Mouse (Mus musculus) forebrain, embryonic 14.5 days (tissue): ENCODE data around the gene Slc25a22. TPM values are rescaled to one million over a fixed set of nuclear protein-coding genes. Genes with fewer than 3 reads are reported as not detected.

Experiments used
- ATAC-seq: fragments of 200-750 bp; cut with Nextera tagmentation; 2 replicates; pipeline ENCODE4 v1.8.0; 2017; ENCODE audit warnings: mild to moderate bottlenecking, moderate library complexity
- DNase-seq: peaks from one replicate; pipeline ENCODE4 v3.0.0-alpha.2; 2015; ENCODE audit warnings: low spot score
- H3K27ac ChIP-seq: fragments of 300-500 bp; sonication (generic); 2 replicates; pipeline ENCODE4 v1.5.1; 2014; ENCODE audit warnings: low read depth, mild to moderate bottlenecking, control low read depth, low read length, moderate library complexity
- H3K27me3 ChIP-seq: fragments of 300-500 bp; sonication (generic); replicated peaks from 2 replicates; pipeline ENCODE4 v1.6.1; 2014; ENCODE audit warnings: low read length, control low read depth, mixed read lengths; ENCODE audit not compliant: control insufficient read depth, insufficient read depth
- H3K36me3 ChIP-seq: fragments of 300-500 bp; sonication (generic); 2 replicates; pipeline ENCODE4 v1.6.1; 2014; ENCODE audit warnings: low read length, control low read depth; ENCODE audit not compliant: control insufficient read depth, insufficient read depth
- H3K4me1 ChIP-seq: fragments of 300-500 bp; sonication (generic); 2 replicates; pipeline ENCODE4 v1.6.1; 2014; ENCODE audit warnings: antibody characterized with exemption, low read length, control low read depth; ENCODE audit not compliant: control insufficient read depth, insufficient read depth
- H3K4me2 ChIP-seq: fragments of 300-500 bp; sonication (generic); 2 replicates; pipeline ENCODE4 v1.6.1; 2014; ENCODE audit warnings: mild to moderate bottlenecking, control low read depth, low read length
- H3K4me3 ChIP-seq: fragments of 300-500 bp; sonication (generic); 2 replicates; pipeline ENCODE4 v1.5.1; 2014; ENCODE audit warnings: low read depth, low read length, control low read depth
- H3K9ac ChIP-seq: fragments of 300-500 bp; sonication (generic); 2 replicates; pipeline ENCODE4 v1.6.1; 2014; ENCODE audit warnings: mild to moderate bottlenecking, low read length, control low read depth, moderate library complexity
- H3K9me3 ChIP-seq: fragments of 300-500 bp; sonication (generic); replicated peaks from 2 replicates; pipeline ENCODE4 v1.6.1; 2016; ENCODE audit warnings: low read length, control low read depth, mixed read lengths; ENCODE audit not compliant: control insufficient read depth
- WGBS: fragments of 180-500 bp; shearing (Covaris S2); extraction: QIAGEN DNeasy Blood & Tissue Kit; methylation state at CpG from one replicate; pipeline ENCODE4 v1.1.7; 2014; 5-methylcytosine and 5-hydroxymethylcytosine counted together
- polyA plus RNA-seq: library from polyadenylated mRNA; unstranded; fragments of >200 nt; fragmentation: Nextera tagmentation; extraction: Ambion mirVana; gene quantifications from 2 replicates; pipeline ENCODE4 v1.2.1, GENCODE M21; 2014

Gene Slc25a22
- polyA plus RNA-seq, 1 experiment from 2014 or later, result 56.0 TPM

GRCm38 (mm10) chr7:141475011-141475804 lies 37.5 kb upstream of the Slc25a22 start, which contains the start of the genes Polr2l and Tspan4:
Polr2l (minus strand) TSS chr7:141475132.
Tspan4 (plus strand) TSS chr7:141475240.
- H3K4me1 ChIP-seq, result peaks cover 8% of the 10 kb centered on the region
- WGBS, result 1% methylated on average over 86 of the region's 87 CpGs

GRCm38 (mm10) chr7:141474160-141474559 lies 36.5 kb upstream of the Slc25a22 start:
- Histone ChIP-seq H3K27ac (no peak overlapping the region), H3K27me3 (no peaks in the 10 kb centered on the region), H3K36me3 (peaks cover 31% of the 10 kb centered on the region), H3K4me3 (peak overlapping the region; percentile 67), H3K4me1 (peaks cover 13% of the 10 kb centered on the region), H3K9me3 (no peaks in the 10 kb centered on the region), H3K9ac (peak overlapping the region; percentile 87), H3K4me2 (peak overlapping the region; percentile 88)
- 7% methylated on average over 5 of the region's 5 CpGs for WGBS
- no peak for DNase-seq
- ATAC-seq, result no peak

More at GRCm38 (mm10) chr7:141475011-141475804, 37.5 kb upstream of the Slc25a22 start, which contains the start of the genes Polr2l and Tspan4:
- ATAC-seq (peak; percentile 90), DNase-seq (peak; percentile 91)
- Histone ChIP-seq H3K36me3 (peaks cover 25% of the 10 kb centered on the region), H3K27ac (peak within 1 kb of the TSS; percentile 83), H3K9me3 (no peaks in the 10 kb centered on the region), H3K4me3 (peak within 1 kb of the TSS; percentile 67), H3K9ac (peak within 1 kb of the TSS; percentile 87), H3K4me2 (peak within 1 kb of the TSS; percentile 88), H3K27me3 (no peaks in the 10 kb centered on the region)

GRCm38 (mm10) chr7:141472763-141473162 lies 35.1 kb upstream of the Slc25a22 start:
- Histone ChIP-seq H3K4me3 (no peak overlapping the region), H3K4me1 (peaks cover 25% of the 10 kb centered on the region), H3K9ac (no peak overlapping the region), H3K27me3 (no peaks in the 10 kb centered on the region), H3K27ac (no peak overlapping the region), H3K4me2 (no peak overlapping the region), H3K9me3 (no peaks in the 10 kb centered on the region), H3K36me3 (peaks cover 31% of the 10 kb centered on the region)
- ATAC-seq (no peak), DNase-seq (no peak)
- WGBS, result 91% methylated on average over 6 of the region's 6 CpGs

GRCm38 (mm10) chr7:141472226-141472625 lies 34.5 kb upstream of the Slc25a22 start:
- H3K27me3 ChIP-seq, result no peaks in the 10 kb centered on the region
- DNase-seq, result no peak
- no peaks in the 10 kb centered on the region for H3K9me3 ChIP-seq
- H3K27ac ChIP-seq, result no peak overlapping the region
- peaks cover 25% of the 10 kb centered on the region for H3K4me1 ChIP-seq
- no peak overlapping the region for H3K4me3 ChIP-seq
- no peak overlapping the region for H3K4me2 ChIP-seq
- no peak for ATAC-seq
- H3K9ac ChIP-seq, result no peak overlapping the region
- WGBS, result 80% methylated on average over 6 of the region's 6 CpGs
- peaks cover 31% of the 10 kb centered on the region for H3K36me3 ChIP-seq

- 85% methylated on average over 1 of the region's 1 CpGs for WGBS
- no peak overlapping the region for H3K4me2 ChIP-seq
- no peak overlapping the region for H3K9ac ChIP-seq
- H3K27ac ChIP-seq, result no peak overlapping the region
- peaks cover 31% of the 10 kb centered on the region for H3K36me3 ChIP-seq
- H3K4me3 ChIP-seq, result no peak overlapping the region
- no peaks in the 10 kb centered on the region for H3K9me3 ChIP-seq
- H3K27me3 ChIP-seq, result 0 out of 2 replicates have a peak, but pooled peaks cover 4% of the 10 kb centered on the region
- ATAC-seq (no peak), DNase-seq (no peak)
- H3K4me1 ChIP-seq, result peaks cover 25% of the 10 kb centered on the region
Measured at GRCm38 (mm10) chr7:141471236-141471635, 33.5 kb upstream of the Slc25a22 start.

GRCm38 (mm10) chr7:141470637-141470944 lies 32.9 kb upstream of the Slc25a22 start:
- H3K27me3 ChIP-seq, result peaks cover 10% of the 10 kb centered on the region
- H3K4me3 ChIP-seq, result no peak overlapping the region
- H3K9me3 ChIP-seq, result no peaks in the 10 kb centered on the region
- DNase-seq (no peak), ATAC-seq (no peak)
- peaks cover 31% of the 10 kb centered on the region for H3K36me3 ChIP-seq
- WGBS, result 94% methylated on average over 10 of the region's 10 CpGs
- no peak overlapping the region for H3K4me2 ChIP-seq
- peaks cover 25% of the 10 kb centered on the region for H3K4me1 ChIP-seq
- H3K9ac ChIP-seq, result no peak overlapping the region
- H3K27ac ChIP-seq, result no peak overlapping the region

GRCm38 (mm10) chr7:141469901-141470636 lies 32.4 kb upstream of the Slc25a22 start:
- 90% methylated on average over 18 of the region's 18 CpGs for WGBS
- H3K9ac ChIP-seq, result no peak overlapping the region; the same call in 1 of the 2 replicates
- no peak for DNase-seq
- no peak overlapping the region; the same call in 1 of the 2 replicates for H3K4me2 ChIP-seq
- no peak overlapping the region for H3K27ac ChIP-seq
- ATAC-seq, result no peak
- H3K36me3 ChIP-seq, result peaks cover 31% of the 10 kb centered on the region
- H3K9me3 ChIP-seq, result no peaks in the 10 kb centered on the region
- H3K4me3 ChIP-seq, result no peak overlapping the region
- peaks cover 15% of the 10 kb centered on the region for H3K27me3 ChIP-seq
- H3K4me1 ChIP-seq, result peaks cover 25% of the 10 kb centered on the region

- WGBS, result 81% methylated on average over 6 of the region's 6 CpGs
- H3K4me1 ChIP-seq, result peaks cover 24% of the 10 kb centered on the region
- peak overlapping the region; percentile 57 for H3K4me3 ChIP-seq
- no peak for DNase-seq
- no peaks in the 10 kb centered on the region for H3K9me3 ChIP-seq
- H3K27ac ChIP-seq, result peak overlapping the region; percentile 85; the same call in 1 of the 2 replicates
- ATAC-seq, result no peak
- H3K9ac ChIP-seq, result peak overlapping the region; percentile 75
- H3K27me3 ChIP-seq, result peaks cover 22% of the 10 kb centered on the region
- peak overlapping the region; percentile 75 for H3K4me2 ChIP-seq
- peaks cover 31% of the 10 kb centered on the region for H3K36me3 ChIP-seq
Measured at GRCm38 (mm10) chr7:141469352-141469751, 31.7 kb upstream of the Slc25a22 start.
